Mouse (Mus musculus): ENCODE measurements at regions not wholly inside any gene's neighbourhood (a gene's known extent, or its start where the extent isn't known, plus 50 kb on each side); places are given as distances from the start of the nearest gene placed in this dataset.

GRCm38 (mm10) chr2:149467801-149468200, 62.9 kb downstream of the Cst10 start:
- DNase-seq, result peak in 1 of 2 experiments; percentile 1

- no peak for DNase-seq
Measured at GRCm38 (mm10) chr2:149472411-149472810, 67.6 kb downstream of the Cst10 start.

- no peak for DNase-seq
Measured at GRCm38 (mm10) chr2:149493280-149493988, 88.6 kb downstream of the Cst10 start.

GRCm38 (mm10) chr2:149512870-149513269, 108.0 kb downstream of the Cst10 start:
- DNase-seq, result no peak

- DNase-seq, result no peak
Measured at GRCm38 (mm10) chr2:149524424-149524823, 119.6 kb downstream of the Cst10 start.

GRCm38 (mm10) chr2:149542837-149543236, 138.0 kb downstream of the Cst10 start:
- DNase-seq, result no peak

GRCm38 (mm10) chr2:149545708-149546107, 140.9 kb downstream of the Cst10 start:
- no peak for DNase-seq

GRCm38 (mm10) chr2:149546639-149547200, 141.9 kb downstream of the Cst10 start:
- no peak for DNase-seq

- DNase-seq, result no peak
Measured at GRCm38 (mm10) chr2:149555209-149555608, 150.4 kb downstream of the Cst10 start.

GRCm38 (mm10) chr2:149573773-149574172, 168.9 kb downstream of the Cst10 start:
- DNase-seq, result no peak

GRCm38 (mm10) chr2:149602581-149602980, 197.7 kb downstream of the Cst10 start:
- DNase-seq, result no peak

GRCm38 (mm10) chr2:149613381-149613780, 208.5 kb downstream of the Cst10 start:
- DNase-seq, result no peak

- DNase-seq, result no peak
Measured at GRCm38 (mm10) chr2:149614078-149614939, 209.5 kb downstream of the Cst10 start.

- DNase-seq, result peak in 1 of 2 experiments; percentile 7
Measured at GRCm38 (mm10) chr2:149625626-149626025, 203.4 kb upstream of the Syndig1 start.

- peak in 1 of 2 experiments; percentile 1 for DNase-seq
Measured at GRCm38 (mm10) chr2:149641207-149641606, 187.8 kb upstream of the Syndig1 start.

- DNase-seq, result no peak
Measured at GRCm38 (mm10) chr2:149651829-149652228, 177.2 kb upstream of the Syndig1 start.

- DNase-seq, result no peak
Measured at GRCm38 (mm10) chr2:149661086-149661485, 167.9 kb upstream of the Syndig1 start.

GRCm38 (mm10) chr2:149664377-149664776, 164.6 kb upstream of the Syndig1 start:
- no peak for DNase-seq

GRCm38 (mm10) chr2:149666412-149666811, 162.6 kb upstream of the Syndig1 start:
- no peak for DNase-seq

GRCm38 (mm10) chr2:149671870-149672269, 157.1 kb upstream of the Syndig1 start:
- DNase-seq, result no peak

GRCm38 (mm10) chr2:149679822-149680459, 149.1 kb upstream of the Syndig1 start:
- peak; percentile 49 for DNase-seq

GRCm38 (mm10) chr2:149722342-149722741, 106.7 kb upstream of the Syndig1 start:
- no peak for DNase-seq

- DNase-seq, result no peak
Measured at GRCm38 (mm10) chr2:149724279-149724678, 104.7 kb upstream of the Syndig1 start.

Measured in kidney, postnatal 25 days (tissue).